Mouse (Mus musculus) megakaryocyte, embryonic 14.5 days (primary cell): Measurements from ENCODE around the gene Hook2.

ENCODE experiments used
- FLI1 ChIP-seq: IDR thresholded peaks from 2 replicates; pipeline ENCODE4 v1.6.1; 2012; ENCODE audit warnings: low read length, inconsistent platforms, mixed read lengths
- GATA1 ChIP-seq: IDR thresholded peaks from 3 replicates; pipeline ENCODE4 v1.6.1; 2012; ENCODE audit warnings: mixed read lengths, low read length, inconsistent platforms, borderline replicate concordance

DNA sequence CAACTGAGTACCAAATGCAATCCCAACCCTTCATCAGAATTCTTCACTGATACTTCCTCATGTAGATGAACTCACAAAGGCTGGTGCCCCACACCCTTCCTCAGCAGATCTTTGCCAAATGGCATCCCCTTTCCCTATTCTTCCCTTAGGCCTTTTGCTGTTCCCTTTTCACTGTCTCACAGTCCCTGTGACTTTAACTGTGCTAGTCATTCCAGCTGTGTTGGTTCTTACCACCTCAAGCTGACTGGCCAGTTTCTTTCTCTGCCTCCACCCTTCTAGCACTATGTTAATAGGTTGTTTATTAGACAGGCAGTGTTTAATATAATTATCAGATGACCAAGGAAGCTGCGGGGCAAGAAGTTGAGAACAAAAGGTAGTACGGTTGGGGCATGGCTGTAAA is 21.8 kb upstream of the Hook2 start:
- no peak for TF ChIP-seq GATA1
- no peak for TF ChIP-seq FLI1
